Mouse (Mus musculus): ENCODE results near the gene Mast1. TPM values are rescaled to one million over a fixed set of nuclear protein-coding genes. Genes with fewer than 3 reads are reported as not detected.
A peak's percentile ranks its signal among the peaks of the same experiment; 100 is the strongest.

Gene Mast1
- polyA plus RNA-seq, 1 experiment from 2014 or later = 0.60 TPM

DNA sequence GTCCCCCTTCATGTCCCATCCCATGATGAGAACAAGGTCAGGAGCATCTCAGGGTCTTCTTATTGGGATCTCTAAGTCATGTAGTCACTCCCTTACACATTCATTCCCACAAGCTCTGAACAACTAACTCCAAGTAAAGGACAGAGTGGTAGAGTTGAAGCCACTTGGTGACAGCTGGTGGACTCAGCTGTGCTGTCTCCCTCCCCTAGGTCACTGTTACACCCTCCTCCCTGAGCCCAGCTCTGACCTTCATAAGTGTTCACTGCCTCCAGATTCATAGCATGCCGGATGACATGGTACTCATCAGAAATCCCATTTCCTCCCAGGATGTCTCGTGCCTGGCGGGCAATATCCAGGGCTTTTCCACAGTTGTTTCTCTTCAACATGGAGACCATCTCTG lies 48.9 kb downstream of the Mast1 start:
- Histone ChIP-seq H3K9me3 (no peaks in the 10 kb centered on the region), H3K4me2 (no peak overlapping the region), H3K4me3 (replicated peaks) (no peak overlapping the region), H3K27ac (no peak overlapping the region), H3K9ac (replicated peaks) (no peak overlapping the region), H3K4me1 (replicated peaks) (peaks cover 9% of the 10 kb centered on the region), H3K36me3 (peaks cover 63% of the 10 kb centered on the region), H3K27me3 (no peaks in the 10 kb centered on the region)
- ATAC-seq (ENCODE audit: insufficient number of reproducible peaks, insufficient read depth, low FRiP score, low TSS enrichment, low read depth) = no peak
- WGBS = 94% methylated on average over 3 of the region's 3 CpGs

GRCm38 (mm10) chr8:84884728-84885127 lies 52.4 kb downstream of the Mast1 start:
- 82% methylated on average over 4 of the region's 4 CpGs for WGBS
- Histone ChIP-seq H3K27me3 (no peaks in the 10 kb centered on the region), H3K36me3 (peaks cover 46% of the 10 kb centered on the region), H3K4me1 (replicated peaks) (no peaks in the 10 kb centered on the region), H3K4me3 (replicated peaks) (no peak overlapping the region), H3K4me2 (no peak overlapping the region), H3K9ac (replicated peaks) (no peak overlapping the region), H3K27ac (no peak overlapping the region), H3K9me3 (no peaks in the 10 kb centered on the region)
- ATAC-seq (ENCODE audit: insufficient number of reproducible peaks, insufficient read depth, low FRiP score, low TSS enrichment, low read depth) = no peak

DNA sequence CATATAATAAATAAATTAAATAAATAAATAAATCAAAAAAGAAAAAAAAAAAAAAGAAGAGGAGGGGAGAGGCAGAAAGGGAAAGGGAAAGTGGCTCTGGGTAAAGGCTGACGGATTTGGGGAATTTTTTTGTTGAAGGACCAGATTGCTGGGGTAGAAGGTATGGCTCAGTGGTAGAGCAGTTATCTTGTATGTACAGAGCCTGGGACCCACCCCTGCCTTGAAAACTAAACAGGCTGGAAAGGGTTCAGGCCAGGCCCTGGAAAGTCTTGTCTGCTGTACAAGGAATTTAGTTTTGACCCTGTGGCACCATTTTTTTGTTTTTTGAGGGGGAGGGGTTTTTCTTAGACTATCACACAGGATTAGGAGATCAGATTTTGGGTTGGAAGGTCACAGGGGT lies 58.2 kb downstream of the Mast1 start:
- WGBS = 82% methylated on average over 1 of the region's 1 CpGs
- H3K4me1 ChIP-seq (replicated peaks) = no peaks in the 10 kb centered on the region
- H3K9ac ChIP-seq (replicated peaks) = no peak overlapping the region
- H3K4me3 ChIP-seq (replicated peaks) = no peak overlapping the region
- H3K36me3 ChIP-seq = peaks cover 3% of the 10 kb centered on the region; the same call in 1 of the 2 replicates
- no peaks in the 10 kb centered on the region for H3K27me3 ChIP-seq
- no peak overlapping the region for H3K4me2 ChIP-seq
- no peaks in the 10 kb centered on the region for H3K9me3 ChIP-seq
- no peak overlapping the region for H3K27ac ChIP-seq
- ATAC-seq (ENCODE audit: insufficient number of reproducible peaks, insufficient read depth, low FRiP score, low TSS enrichment, low read depth) = no peak

DNA sequence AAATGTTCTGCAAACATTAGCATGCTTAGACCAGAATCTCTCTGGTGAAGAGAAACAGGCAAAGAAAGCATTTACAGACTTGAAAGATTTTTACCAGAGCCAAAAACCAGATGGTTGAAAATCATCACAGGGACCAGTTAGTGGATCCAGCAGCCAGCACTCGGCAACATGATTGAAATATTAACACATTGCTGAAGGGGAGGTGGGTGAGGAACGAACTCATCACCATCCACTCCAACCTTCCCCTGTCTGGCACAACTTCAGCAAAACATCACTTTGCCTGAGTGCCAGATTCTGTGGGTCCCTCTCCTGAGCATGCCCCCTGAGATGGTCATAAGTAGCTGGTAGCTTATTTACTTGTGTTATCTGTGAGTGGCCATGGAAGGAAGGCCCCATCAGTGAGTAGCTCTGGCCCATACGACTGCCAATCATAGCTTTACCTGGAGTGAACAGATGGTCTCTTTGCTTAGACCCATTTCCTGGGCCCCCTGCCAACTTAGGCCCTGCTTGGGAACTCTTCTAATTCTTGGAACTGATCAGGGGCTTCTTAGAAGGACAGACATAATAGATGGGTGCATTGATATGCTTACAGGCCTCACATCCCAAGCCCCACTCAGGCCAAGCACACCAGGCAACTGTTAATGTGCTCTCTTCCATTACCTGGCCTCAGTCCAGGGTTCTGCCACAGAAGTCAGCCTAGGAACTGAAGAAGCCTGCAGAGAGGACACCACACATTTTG lies 59.7 kb downstream of the Mast1 start:
- Histone ChIP-seq H3K27me3 (peaks cover 6% of the 10 kb centered on the region), H3K4me2 (no peak overlapping the region), H3K9me3 (no peaks in the 10 kb centered on the region), H3K36me3 (peaks cover 3% of the 10 kb centered on the region; the same call in 1 of the 2 replicates), H3K27ac (no peak overlapping the region), H3K4me3 (replicated peaks) (no peak overlapping the region), H3K9ac (replicated peaks) (no peak overlapping the region), H3K4me1 (replicated peaks) (peaks cover 5% of the 10 kb centered on the region)
- ATAC-seq (ENCODE audit: insufficient number of reproducible peaks, insufficient read depth, low FRiP score, low TSS enrichment, low read depth) = no peak
- 83% methylated on average over 3 of the region's 3 CpGs for WGBS

- 92% methylated on average over 3 of the region's 3 CpGs for WGBS
- Histone ChIP-seq H3K36me3 (peaks cover 5% of the 10 kb centered on the region), H3K4me2 (no peak overlapping the region), H3K4me1 (replicated peaks) (peaks cover 13% of the 10 kb centered on the region), H3K9me3 (no peaks in the 10 kb centered on the region), H3K27me3 (peaks cover 13% of the 10 kb centered on the region), H3K4me3 (replicated peaks) (no peak overlapping the region), H3K9ac (replicated peaks) (no peak overlapping the region), H3K27ac (no peak overlapping the region)
- no peak for ATAC-seq (ENCODE audit: insufficient number of reproducible peaks, insufficient read depth, low FRiP score, low TSS enrichment, low read depth)
These were observed 62.8 kb downstream of the Mast1 start for GRCm38 (mm10) chr8:84874339-84874738.

- Histone ChIP-seq H3K4me2 (peak overlapping the region; percentile 83), H3K9me3 (no peaks in the 10 kb centered on the region), H3K27ac (no peak overlapping the region), H3K4me1 (replicated peaks) (peaks cover 13% of the 10 kb centered on the region), H3K9ac (replicated peaks) (peak overlapping the region; percentile 63; the same call in 1 of the 2 replicates), H3K36me3 (peaks cover 18% of the 10 kb centered on the region), H3K27me3 (peaks cover 13% of the 10 kb centered on the region), H3K4me3 (replicated peaks) (peak overlapping the region; percentile 49)
- 65% methylated on average over 4 of the region's 4 CpGs for WGBS
- ATAC-seq (ENCODE audit: insufficient number of reproducible peaks, insufficient read depth, low FRiP score, low TSS enrichment, low read depth) = no peak
These were observed 64.1 kb downstream of the Mast1 start for GRCm38 (mm10) chr8:84873016-84873415.

DNA sequence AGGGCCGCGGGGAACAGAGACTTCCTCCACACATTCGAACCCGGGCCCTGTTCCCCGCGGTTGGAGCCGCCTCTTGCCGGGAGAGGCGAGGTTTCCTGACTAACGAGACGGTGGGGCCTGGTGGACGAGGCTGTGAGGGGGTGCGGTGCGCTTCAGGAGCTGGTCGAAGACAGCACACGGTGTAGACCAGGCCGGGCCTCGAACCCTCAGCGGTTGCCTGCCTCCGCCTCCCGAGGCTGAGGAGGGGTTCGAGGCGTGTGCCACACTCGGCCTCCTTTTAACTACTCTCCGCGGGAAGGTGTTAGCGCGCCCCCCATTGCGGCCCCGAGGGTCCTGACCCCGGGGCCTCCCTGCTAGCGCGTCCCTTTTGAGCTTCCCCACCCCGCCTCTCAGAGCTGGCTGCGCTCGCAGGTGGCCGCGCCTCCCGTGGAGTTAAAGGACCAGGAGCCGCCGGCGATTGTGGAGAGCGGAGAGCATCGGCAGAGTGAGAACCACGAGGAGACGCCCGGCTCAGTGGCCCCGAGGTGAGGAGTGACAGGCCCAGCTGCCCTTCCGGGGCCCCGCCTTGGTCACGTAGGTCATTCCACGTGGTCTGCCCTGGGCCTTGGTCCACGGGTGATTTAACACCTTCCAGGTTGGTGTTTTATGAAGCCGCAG lies 64.7 kb downstream of the Mast1 start:
- H3K9ac ChIP-seq (replicated peaks) = peak overlapping the region; percentile 63
- 3% methylated on average over 54 of the region's 54 CpGs for WGBS
- no peak overlapping the region for H3K27ac ChIP-seq
- H3K27me3 ChIP-seq = peaks cover 13% of the 10 kb centered on the region
- peak overlapping the region; percentile 49 for H3K4me3 ChIP-seq (replicated peaks)
- H3K36me3 ChIP-seq = peaks cover 24% of the 10 kb centered on the region
- no peaks in the 10 kb centered on the region for H3K9me3 ChIP-seq
- peaks cover 13% of the 10 kb centered on the region for H3K4me1 ChIP-seq (replicated peaks)
- peak overlapping the region; percentile 83 for H3K4me2 ChIP-seq
- peak; percentile 39 for ATAC-seq (ENCODE audit: insufficient number of reproducible peaks, insufficient read depth, low FRiP score, low TSS enrichment, low read depth)

DNA sequence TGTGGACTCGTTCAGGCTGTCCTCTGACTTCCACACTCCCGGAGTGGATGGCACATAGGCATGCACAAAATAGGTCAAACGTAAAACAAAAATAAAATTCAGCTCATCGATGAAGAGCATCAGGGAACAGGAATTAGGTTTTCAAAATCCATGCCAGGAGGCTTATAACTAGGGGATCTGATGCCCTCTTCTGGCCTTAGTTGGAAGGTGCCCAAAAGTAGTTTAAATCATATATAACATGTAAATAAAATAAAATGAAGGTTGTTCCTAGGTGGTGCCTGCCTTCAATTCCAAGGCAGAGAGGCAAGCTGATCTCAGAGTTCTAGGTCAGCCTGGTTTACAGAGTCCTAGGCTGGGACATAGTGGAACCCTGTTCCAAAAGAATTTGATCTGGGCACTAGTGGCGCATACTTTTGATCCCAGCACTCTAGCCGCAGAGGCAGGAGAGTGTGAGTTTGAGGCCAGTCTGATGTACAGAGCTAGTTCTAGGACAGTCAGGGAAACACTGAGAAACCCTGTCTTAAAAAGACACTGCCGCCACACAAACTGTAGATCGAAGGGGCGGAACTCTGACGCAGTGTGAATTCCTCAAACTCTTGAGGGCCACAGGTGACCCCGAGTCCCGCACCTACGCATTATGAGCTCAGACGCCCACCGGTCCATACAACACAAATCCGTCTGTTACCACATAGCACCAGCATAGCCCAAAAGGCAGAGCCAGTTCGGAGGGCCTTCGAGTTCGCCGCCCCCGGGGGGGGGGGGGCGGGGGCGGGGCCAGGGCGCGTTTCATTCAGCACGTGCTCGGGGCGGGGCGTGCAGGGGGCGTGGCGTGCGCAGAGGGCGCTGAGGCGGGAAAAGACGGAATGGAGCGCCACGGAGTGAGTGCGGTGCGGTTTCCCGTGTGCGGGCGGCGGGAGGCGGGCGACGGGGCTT lies 65.5 kb downstream of the Mast1 start, which contains the start of gene Syce2:
Gene Syce2 (plus strand): TSS at position 736 of the 933 bp plus-strand sequence.
- peaks cover 32% of the 10 kb centered on the region for H3K36me3 ChIP-seq
- H3K4me1 ChIP-seq (replicated peaks) = peaks cover 13% of the 10 kb centered on the region
- ATAC-seq (ENCODE audit: insufficient number of reproducible peaks, insufficient read depth, low FRiP score, low TSS enrichment, low read depth) = peak; percentile 41
- H3K9me3 ChIP-seq = no peaks in the 10 kb centered on the region
- no peak within 1 kb of the TSS for H3K27ac ChIP-seq
- 15% methylated on average over 46 of the region's 46 CpGs for WGBS
- peak within 1 kb of the TSS; percentile 49 for H3K4me3 ChIP-seq (replicated peaks)
- peaks cover 13% of the 10 kb centered on the region for H3K27me3 ChIP-seq
- peak within 1 kb of the TSS; percentile 83 for H3K4me2 ChIP-seq
- H3K9ac ChIP-seq (replicated peaks) = peak within 1 kb of the TSS; percentile 63

Small RNA genes lying within 50 kb of the gene (microRNA-seq; reads per million reads assigned to microRNA genes)
- gene Gm24197 = not detected
- gene Mir7069 = 2.8 reads per million, percentile 7 among the genes with 10 or more reads in this experiment

Other genes starting within 250 kb of the Mast1 start
- 16.9 and 21.4 TPM in 2 replicates for gene Nacc1, start 249.5 kb downstream of the Mast1 start, polyA plus RNA-seq (2016; fragmentation: Nextera tagmentation; extraction: Ambion mirVana)
- gene Lyl1, start 235.9 kb downstream of the Mast1 start, polyA plus RNA-seq (2016; fragmentation: Nextera tagmentation; extraction: Ambion mirVana) = 3.7 and 4.7 TPM in 2 replicates
- 9.7 and 11.8 TPM in 2 replicates for gene G430095P16Rik, start 214.4 kb downstream of the Mast1 start, polyA plus RNA-seq (2016; fragmentation: Nextera tagmentation; extraction: Ambion mirVana)
- gene Nfix, start 137.0 kb downstream of the Mast1 start, polyA plus RNA-seq (2016; fragmentation: Nextera tagmentation; extraction: Ambion mirVana) = 14.5 and 18.1 TPM in 2 replicates
- gene Dand5, start 114.5 kb downstream of the Mast1 start, polyA plus RNA-seq (2016; fragmentation: Nextera tagmentation; extraction: Ambion mirVana) = 4.1 and 5.1 TPM in 2 replicates
- 46.5 and 48.6 TPM in 2 replicates for gene Gadd45gip1, start 105.8 kb downstream of the Mast1 start, polyA plus RNA-seq (2016; fragmentation: Nextera tagmentation; extraction: Ambion mirVana)
- gene Rad23a, start 96.7 kb downstream of the Mast1 start, polyA plus RNA-seq (2016; fragmentation: Nextera tagmentation; extraction: Ambion mirVana) = 104 and 109 TPM in 2 replicates
- gene Calr, start 90.4 kb downstream of the Mast1 start, polyA plus RNA-seq (2016; fragmentation: Nextera tagmentation; extraction: Ambion mirVana) = 764 and 842 TPM in 2 replicates
- gene Farsa, start 80.4 kb downstream of the Mast1 start, polyA plus RNA-seq (2016; fragmentation: Nextera tagmentation; extraction: Ambion mirVana) = 109 and 114 TPM in 2 replicates
- 86.5 and 88.8 TPM in 2 replicates for gene Syce2, start 65.2 kb downstream of the Mast1 start, polyA plus RNA-seq (2016; fragmentation: Nextera tagmentation; extraction: Ambion mirVana)
- 42.8 and 44.9 TPM in 2 replicates for gene Gcdh, start 43.4 kb downstream of the Mast1 start, polyA plus RNA-seq (2016; fragmentation: Nextera tagmentation; extraction: Ambion mirVana)
- 4.3 and 5.1 TPM in 2 replicates for gene Klf1, start 35.4 kb downstream of the Mast1 start, polyA plus RNA-seq (2016; fragmentation: Nextera tagmentation; extraction: Ambion mirVana)
- 12.8 and 14.0 TPM in 2 replicates for gene Dnase2a, start 28.8 kb downstream of the Mast1 start, polyA plus RNA-seq (2016; fragmentation: Nextera tagmentation; extraction: Ambion mirVana)
- gene Rtbdn, start 9.6 kb upstream of the Mast1 start, polyA plus RNA-seq (2016; fragmentation: Nextera tagmentation; extraction: Ambion mirVana) = 0.34 and 0.58 TPM in 2 replicates
- not detected in 2 replicates for gene Gm49661, start 32.1 kb upstream of the Mast1 start, polyA plus RNA-seq (2016; fragmentation: Nextera tagmentation; extraction: Ambion mirVana)
- gene Prdx2, start 32.2 kb upstream of the Mast1 start, polyA plus RNA-seq (2016; fragmentation: Nextera tagmentation; extraction: Ambion mirVana) = 1,079 and 1,120 TPM in 2 replicates
- 105 and 122 TPM in 2 replicates for gene Rnaseh2a, start 32.4 kb upstream of the Mast1 start, polyA plus RNA-seq (2016; fragmentation: Nextera tagmentation; extraction: Ambion mirVana)
- gene Junb, start 41.4 kb upstream of the Mast1 start, polyA plus RNA-seq (2016; fragmentation: Nextera tagmentation; extraction: Ambion mirVana) = 7.6 and 10.5 TPM in 2 replicates
- gene Hook2, start 53.2 kb upstream of the Mast1 start, polyA plus RNA-seq (2016; fragmentation: Nextera tagmentation; extraction: Ambion mirVana) = 19.3 and 19.7 TPM in 2 replicates
- not detected in 2 replicates for gene Best2, start 77.2 kb upstream of the Mast1 start, polyA plus RNA-seq (2016; fragmentation: Nextera tagmentation; extraction: Ambion mirVana)
- 134 TPM in 2 replicates for gene Asna1, start 87.9 kb upstream of the Mast1 start, polyA plus RNA-seq (2016; fragmentation: Nextera tagmentation; extraction: Ambion mirVana)
- 177 and 182 TPM in 2 replicates for gene Trir, start 89.5 kb upstream of the Mast1 start, polyA plus RNA-seq (2016; fragmentation: Nextera tagmentation; extraction: Ambion mirVana)
- gene Tnpo2, start 99.6 kb upstream of the Mast1 start, polyA plus RNA-seq (2016; fragmentation: Nextera tagmentation; extraction: Ambion mirVana) = 30.5 and 31.7 TPM in 2 replicates
- gene Fbxw9, start 122.7 kb upstream of the Mast1 start, polyA plus RNA-seq (2016; fragmentation: Nextera tagmentation; extraction: Ambion mirVana) = 27.4 and 29.9 TPM in 2 replicates
- 1.1 TPM in 1 of 2 replicates, not detected in the other for gene Gm5741, start 130.6 kb upstream of the Mast1 start, polyA plus RNA-seq (2016; fragmentation: Nextera tagmentation; extraction: Ambion mirVana)
- gene Dhps, start 134.4 kb upstream of the Mast1 start, polyA plus RNA-seq (2016; fragmentation: Nextera tagmentation; extraction: Ambion mirVana) = 71.5 and 72.3 TPM in 2 replicates
- gene Wdr83os, start 143.4 kb upstream of the Mast1 start, polyA plus RNA-seq (2016; fragmentation: Nextera tagmentation; extraction: Ambion mirVana) = 121 and 123 TPM in 2 replicates
- gene Wdr83, start 143.9 kb upstream of the Mast1 start, polyA plus RNA-seq (2016; fragmentation: Nextera tagmentation; extraction: Ambion mirVana) = 49.9 and 52.2 TPM in 2 replicates
- gene Man2b1, start 145.9 kb upstream of the Mast1 start, polyA plus RNA-seq (2016; fragmentation: Nextera tagmentation; extraction: Ambion mirVana) = 24.2 and 28.4 TPM in 2 replicates
- gene Zfp791, start 185.7 kb upstream of the Mast1 start, polyA plus RNA-seq (2016; fragmentation: Nextera tagmentation; extraction: Ambion mirVana) = 2.9 and 3.0 TPM in 2 replicates
- gene Cks1brt, start 214.6 kb upstream of the Mast1 start, polyA plus RNA-seq (2016; fragmentation: Nextera tagmentation; extraction: Ambion mirVana) = not detected in 2 replicates